Mouse (Mus musculus): ENCODE results near the gene Flrt3.

Flrt3 gene

GRCm38 (mm10) chr2:140653481-140653880 lies 17.8 kb downstream of the Flrt3 start:
- DNase-seq (ENCODE audit: low spot score in 2 of 2), result no peak

DNA sequence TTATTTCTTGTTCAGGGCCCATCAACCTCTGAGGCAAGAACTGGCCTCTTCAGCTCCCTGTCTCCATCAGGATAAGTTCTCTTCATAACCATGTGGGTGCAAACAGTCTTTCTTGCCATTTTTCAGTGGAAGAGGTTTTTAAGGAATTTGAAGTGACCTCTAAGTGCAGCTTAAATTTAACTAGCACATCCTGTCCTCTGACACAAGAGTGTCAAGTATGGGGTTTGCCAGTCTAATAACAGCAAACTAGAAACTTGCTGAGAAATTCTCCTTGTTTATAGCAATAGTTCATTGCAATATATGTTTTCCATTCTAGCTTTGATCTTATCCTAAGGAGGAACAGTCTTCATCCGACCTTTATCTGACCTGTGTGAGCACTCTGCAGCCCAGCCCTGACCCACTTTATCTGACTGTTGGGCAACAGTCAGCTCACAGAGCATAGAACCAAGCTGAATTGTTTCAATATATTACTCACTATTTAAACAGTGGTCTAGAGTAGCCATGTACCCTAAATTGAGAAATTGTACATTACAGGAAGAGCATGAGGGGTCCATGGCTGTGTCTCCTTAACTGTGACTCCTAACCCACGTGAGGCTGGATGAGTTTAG lies 49.4 kb downstream of the Flrt3 start:
- no peak for DNase-seq (ENCODE audit: low spot score in 2 of 2)

DNA sequence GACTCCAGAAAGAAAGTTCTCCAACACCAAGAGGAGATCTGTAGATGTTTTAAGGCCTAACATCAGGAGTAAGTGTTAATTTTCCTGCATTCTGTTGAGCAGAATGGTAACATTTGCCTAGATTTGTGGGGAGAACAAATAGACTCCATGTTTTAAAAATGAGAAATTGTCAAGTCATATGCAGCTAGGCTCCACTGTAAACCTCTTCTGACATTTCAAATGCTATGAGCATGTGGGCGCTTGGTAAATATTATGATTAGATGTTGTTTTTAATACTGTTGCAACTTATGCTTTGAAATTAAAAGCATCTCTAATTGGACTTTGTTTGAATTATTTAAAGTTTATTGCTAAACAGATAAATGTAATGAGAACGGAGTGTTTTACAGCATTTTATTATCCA lies 55.8 kb downstream of the Flrt3 start:
- DNase-seq (ENCODE audit: low spot score in 2 of 2), result no peak
